Mouse (Mus musculus) CH12.LX (cell line): ENCODE results near the gene Fbln1. TPM values are rescaled to one million over a fixed set of nuclear protein-coding genes. Genes with fewer than 3 reads are reported as not detected.

Source experiments
- DNase-seq: peaks from one replicate; pipeline ENCODE4 v3.0.0-alpha.2; 2013; ENCODE audit errors: extremely low read depth
- H3K27ac ChIP-seq: 2 replicates; pipeline ENCODE4 v1.5.1; 2012; ENCODE audit warnings: low read depth, mild to moderate bottlenecking, control low read depth, moderate library complexity; ENCODE audit not compliant: insufficient read depth
- H3K27me3 ChIP-seq: replicated peaks from 2 replicates; pipeline ENCODE3; 2012; ENCODE audit warnings: inconsistent platforms
- H3K36me3 ChIP-seq, 2 experiments: replicated peaks in 1 of 2; 2 replicates each; pipeline versions ENCODE3 to v1.6.1; 2012; ENCODE audit warnings: inconsistent platforms in 1 of 2, low read length in 1 of 2, mild to moderate bottlenecking in 1 of 2, mixed read lengths in 1 of 2, moderate library complexity in 1 of 2; ENCODE audit not compliant: control insufficient read depth in 1 of 2, insufficient read depth in 1 of 2
- H3K4me1 ChIP-seq, 2 experiments: 2 replicates each; pipeline ENCODE4 v1.6.1; 2012; ENCODE audit warnings: inconsistent platforms in 1 of 2, moderate library complexity in 1 of 2; ENCODE audit not compliant: insufficient read depth in 2 of 2, control insufficient read depth in 1 of 2
- H3K4me2 ChIP-seq: 2 replicates; pipeline ENCODE4 v1.6.1; 2012; ENCODE audit warnings: low read depth, mild to moderate bottlenecking, control low read depth; ENCODE audit not compliant: poor library complexity, insufficient read depth, severe bottlenecking
- H3K4me3 ChIP-seq, 3 experiments: fragments of 150-350 bp in 1 of 3; sonication (generic) in 1 of 3; replicated peaks in 1 of 3; 2 replicates each; pipeline versions ENCODE3 to v1.5.1; 2011 to 2012; ENCODE audit warnings: low read depth in 2 of 3, low read length in 2 of 3, mild to moderate bottlenecking in 2 of 3, moderate library complexity in 2 of 3, control low read depth in 1 of 3, improper control_type of control experiment in 1 of 3, inconsistent platforms in 1 of 3, mixed read lengths in 1 of 3; ENCODE audit not compliant: poor library complexity in 1 of 3
- H3K79me2 ChIP-seq: replicated peaks from 2 replicates; pipeline ENCODE4 v1.6.1; 2012; ENCODE audit warnings: mild to moderate bottlenecking, moderate library complexity; ENCODE audit not compliant: control insufficient read depth, poor library complexity, insufficient read depth, severe bottlenecking; ENCODE audit errors: extremely low read depth
- H3K9ac ChIP-seq: 2 replicates; pipeline ENCODE4 v1.6.1; 2012; ENCODE audit warnings: low read depth, mild to moderate bottlenecking, control low read depth, moderate library complexity; ENCODE audit not compliant: insufficient read depth
- H3K9me3 ChIP-seq: replicated peaks from 2 replicates; pipeline ENCODE3; 2012; ENCODE audit warnings: low read length, inconsistent platforms, mixed read lengths
- BHLHE40 ChIP-seq: IDR thresholded peaks from 2 replicates; pipeline ENCODE4 v1.6.1; 2011; ENCODE audit warnings: mild to moderate bottlenecking, low read depth, low read length, improper control_type of control experiment
- CHD2 ChIP-seq: IDR thresholded peaks from 2 replicates; pipeline ENCODE4 v1.6.1; 2011; ENCODE audit warnings: low read length, improper control_type of control experiment
- CTCF ChIP-seq, 2 experiments: IDR thresholded peaks in 1 of 2; conservative IDR thresholded peaks in 1 of 2; 2 replicates each; pipeline ENCODE4 v1.5.1; 2011 to 2012; ENCODE audit warnings: low read depth in 2 of 2, low read length in 2 of 2, improper control_type of control experiment in 1 of 2, inconsistent platforms in 1 of 2, mild to moderate bottlenecking in 1 of 2, moderate library complexity in 1 of 2
- E2F4 ChIP-seq: IDR thresholded peaks from 2 replicates; pipeline ENCODE4 v1.6.1; 2011; ENCODE audit warnings: low read depth, low read length, improper control_type of control experiment; ENCODE audit not compliant: insufficient replicate concordance
- ELF1 ChIP-seq: IDR thresholded peaks from 2 replicates; pipeline ENCODE4 v1.6.1; 2014; ENCODE audit warnings: low read depth, mild to moderate bottlenecking, inconsistent platforms, low read length, improper control_type of control experiment
- EP300 ChIP-seq: IDR thresholded peaks from 2 replicates; pipeline ENCODE4 v1.6.1; 2011; ENCODE audit warnings: low read length, improper control_type of control experiment
- HCFC1 ChIP-seq: IDR thresholded peaks from 2 replicates; pipeline ENCODE4 v1.6.1; 2012; ENCODE audit warnings: low read depth, mild to moderate bottlenecking, inconsistent platforms, low read length, improper control_type of control experiment
- IRF4 ChIP-seq: IDR thresholded peaks from 2 replicates; pipeline ENCODE4 v1.6.1; 2014; ENCODE audit warnings: low read depth, mild to moderate bottlenecking, inconsistent platforms, low read length, improper control_type of control experiment
- JUN ChIP-seq: IDR thresholded peaks from 2 replicates; pipeline ENCODE4 v1.6.1; 2011; ENCODE audit warnings: low read depth, mild to moderate bottlenecking, low read length, improper control_type of control experiment, moderate library complexity; ENCODE audit not compliant: insufficient read depth
- JUND ChIP-seq: conservative IDR thresholded peaks from 2 replicates; pipeline ENCODE4 v1.6.1; 2011; ENCODE audit warnings: low read depth, low read length, improper control_type of control experiment
- MAFK ChIP-seq: IDR thresholded peaks from 2 replicates; pipeline ENCODE4 v1.6.1; 2011; ENCODE audit warnings: low read length, improper control_type of control experiment; ENCODE audit not compliant: insufficient replicate concordance
- MAX ChIP-seq: IDR thresholded peaks from 2 replicates; pipeline ENCODE4 v1.6.1; 2011; ENCODE audit warnings: low read length, improper control_type of control experiment
- MAZ ChIP-seq: IDR thresholded peaks from 2 replicates; pipeline ENCODE4 v1.6.1; 2012; ENCODE audit warnings: low read depth, mild to moderate bottlenecking, inconsistent platforms, low read length, improper control_type of control experiment, moderate library complexity
- POLR2A ChIP-seq: IDR thresholded peaks from 2 replicates; pipeline ENCODE4 v1.6.1; 2011; ENCODE audit warnings: low read depth, mild to moderate bottlenecking, improper control_type of control experiment, low read length
- SMC3 ChIP-seq: IDR thresholded peaks from 2 replicates; pipeline ENCODE4 v1.6.1; 2011; ENCODE audit warnings: low read depth, low read length, improper control_type of control experiment
- TBP ChIP-seq: conservative IDR thresholded peaks from 2 replicates; pipeline ENCODE4 v1.6.1; 2011; ENCODE audit warnings: low read depth, low read length, improper control_type of control experiment
- UBTF ChIP-seq: IDR thresholded peaks from 2 replicates; pipeline ENCODE4 v1.6.1; 2012; ENCODE audit warnings: low read depth, mild to moderate bottlenecking, inconsistent platforms, low read length, improper control_type of control experiment, moderate library complexity
- USF2 ChIP-seq: conservative IDR thresholded peaks from 2 replicates; pipeline ENCODE4 v1.6.1; 2011; ENCODE audit warnings: low read depth, low read length, improper control_type of control experiment
- ZKSCAN1 ChIP-seq: IDR thresholded peaks from 2 replicates; pipeline ENCODE4 v1.6.1; 2012; ENCODE audit warnings: low read depth, inconsistent platforms, low read length, improper control_type of control experiment, borderline replicate concordance
- ZNF384 ChIP-seq: IDR thresholded peaks from 2 replicates; pipeline ENCODE4 v1.6.1; 2012; ENCODE audit warnings: low read depth, low read length, improper control_type of control experiment, inconsistent platforms
- dilution Hi-C: fragments of 300-500 bp; cut with MboI; formaldehyde crosslinking; loops from 2 replicates; pipeline ENCODE4 v1.14.3; 2020; ENCODE audit warnings: low sequenced_read_pairs; ENCODE audit not compliant: extremely low pct_unique_long_range_greater_than_20kb, extremely low pct_ligation_motif_present
- in situ Hi-C: fragments of 300-500 bp; cut with MboI; formaldehyde crosslinking; loops from 3 replicates; pipeline ENCODE4 v1.14.3; 2019; ENCODE audit warnings: low sequenced_read_pairs, low pct_ligation_motif_present, low pct_unique_long_range_greater_than_20kb, mixed read lengths
- polyA plus RNA-seq: library from polyadenylated mRNA; unstranded; fragments of >175 nt; gene quantifications from 2 replicates; pipeline ENCODE4 v1.2.1, GENCODE M21; 2012; ENCODE audit warnings: low read depth; ENCODE audit not compliant: insufficient read length
- total RNA-seq, 2 experiments: library from RNA; depleted of rRNA; stranded (reverse); fragments of 300-350 nt in 1 of 2; fragments of >200 nt in 1 of 2; gene quantifications; 2 replicates each; pipeline ENCODE4 v1.2.3; 2012 to 2014

Fbln1 gene
- total and polyA plus RNA-seq, 3 experiments: 1.4 TPM; not detected in 2

- peaks cover 12% of the 10 kb centered on the region for H3K9me3 ChIP-seq
- no peak overlapping the region for H3K9ac ChIP-seq
- no peak for DNase-seq
- H3K27ac ChIP-seq: no peak overlapping the region
- H3K79me2 ChIP-seq: no peaks in the 10 kb centered on the region
- no peak overlapping the region for H3K4me3 ChIP-seq
- H3K4me1 ChIP-seq: no peaks in the 10 kb centered on the region
- peaks cover 79% of the 10 kb centered on the region for H3K27me3 ChIP-seq
- TF ChIP-seq UBTF (no peak), MAFK (no peak), MAX (no peak), SMC3 (no peak), EP300 (no peak), JUN (no peak), IRF4 (no peak), JUND (no peak), ELF1 (no peak), HCFC1 (no peak), CHD2 (no peak), E2F4 (no peak)
- no peak overlapping the region for H3K4me2 ChIP-seq
- dilution Hi-C loops: no loop called here
- H3K36me3 ChIP-seq: no peaks in the 10 kb centered on the region
- in situ Hi-C loops: no loop called here
Observed at GRCm38 (mm10) chr15:85179528-85180180, 26.1 kb upstream of the Fbln1 start.

- in situ Hi-C loops: no loop called here
- no peak for TF ChIP-seq POLR2A
- TF ChIP-seq BHLHE40: no peak
- TF ChIP-seq CTCF (conservative IDR thresholded peaks at IDR 0.05 in 1 of 2, IDR thresholded peaks at IDR 0.05 in 1 of 2; ENCODE audit: low read depth in 2 of 2, low read length in 2 of 2): no peak
- no peak for TF ChIP-seq ZNF384
- TF ChIP-seq ZKSCAN1: no peak
- no peak for TF ChIP-seq E2F4
- TF ChIP-seq TBP: no peak
- no peak for TF ChIP-seq MAFK
- TF ChIP-seq EP300: no peak
- no peak for TF ChIP-seq USF2
- no peak for TF ChIP-seq UBTF
- no peak for TF ChIP-seq MAZ
- no peak for TF ChIP-seq HCFC1
- Histone ChIP-seq H3K4me2 (no peak overlapping the region), H3K27me3 (peaks cover 81% of the 10 kb centered on the region), H3K4me1 (no peaks in the 10 kb centered on the region), H3K79me2 (no peaks in the 10 kb centered on the region), H3K9ac (no peak overlapping the region), H3K4me3 (no peak overlapping the region), H3K27ac (no peak overlapping the region), H3K36me3 (no peaks in the 10 kb centered on the region), H3K9me3 (peaks cover 12% of the 10 kb centered on the region)
- DNase-seq: no peak
- dilution Hi-C loops: no loop called here
Observed at GRCm38 (mm10) chr15:85180368-85180767, 25.4 kb upstream of the Fbln1 start.
